Mouse (Mus musculus) erythroid progenitor cell, adult 5-6 weeks (primary cell): Measurements from ENCODE around the gene Slc34a3. TPM values are rescaled to one million over a fixed set of nuclear protein-coding genes. Genes with fewer than 3 reads are reported as not detected.

Experiments
- ATAC-seq: replicated peaks from 2 replicates; pipeline ENCODE4 v1.8.0; 2016; ENCODE audit warnings: moderate number of reproducible peaks, mild to moderate bottlenecking, moderate TSS enrichment, inconsistent platforms; ENCODE audit not compliant: poor library complexity, low FRiP score, severe bottlenecking
- total RNA-seq, 2 experiments: library from RNA; stranded (forward) in 1 of 2; stranded (reverse) in 1 of 2; fragments of 150-400 nt in 1 of 2; fragments of 186-747, 209-891 nt in 1 of 2; gene quantifications; 2 replicates each; pipeline versions ENCODE4 v1.2.3 to v1.2.4; 2015 to 2017; ENCODE audit warnings: low replicate concordance in 2 of 2

Slc34a3 gene
- total RNA-seq, 2 experiments from 2014 or later: not detected

- no peak for ATAC-seq
Observed at GRCm38 (mm10) chr2:25228995-25229530, 5.1 kb downstream of the Slc34a3 start.

GRCm38 (mm10) chr2:25228431-25228889 is 5.7 kb downstream of the Slc34a3 start:
- peak; percentile 53 for ATAC-seq

DNA sequence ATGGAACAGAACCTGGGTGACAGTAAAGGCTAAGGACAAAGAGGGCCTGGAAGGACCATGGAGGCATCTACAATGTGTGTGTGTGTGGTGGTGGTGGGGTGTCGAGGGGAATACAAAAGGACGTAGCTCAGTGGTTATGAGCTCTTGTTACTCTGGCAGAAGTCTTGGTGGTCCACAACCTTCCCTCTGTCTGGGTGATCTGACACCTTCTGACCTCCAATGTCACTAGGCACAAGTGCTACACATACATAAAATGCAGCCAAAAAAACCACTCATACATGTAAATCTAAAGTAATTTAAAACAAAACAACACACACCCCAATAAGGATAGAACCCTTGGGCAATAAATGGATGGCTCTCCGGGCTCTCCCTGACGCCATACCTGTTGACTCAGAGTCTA is 6.8 kb downstream of the Slc34a3 start:
- no peak for ATAC-seq

DNA sequence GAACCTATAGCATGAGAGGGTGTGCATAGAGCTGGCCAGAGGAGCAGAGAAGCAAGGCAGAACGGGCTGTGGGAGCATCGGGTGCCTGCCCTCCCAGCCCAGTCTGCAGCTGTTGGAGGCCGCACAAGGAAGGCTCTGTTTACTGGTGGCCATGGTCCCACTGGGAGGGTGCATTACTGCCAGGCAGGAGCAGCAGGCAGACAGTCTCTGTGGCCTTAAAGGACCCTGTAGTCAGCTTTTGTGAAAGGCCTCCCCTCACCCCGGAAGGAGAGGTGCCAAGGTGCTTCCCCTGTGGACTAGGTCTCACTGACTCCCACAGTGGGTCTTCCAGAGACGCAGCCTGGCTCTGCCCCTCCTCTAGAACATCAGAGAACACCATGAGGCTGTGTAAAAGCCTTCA is 7.3 kb downstream of the Slc34a3 start:
- ATAC-seq: no peak

DNA sequence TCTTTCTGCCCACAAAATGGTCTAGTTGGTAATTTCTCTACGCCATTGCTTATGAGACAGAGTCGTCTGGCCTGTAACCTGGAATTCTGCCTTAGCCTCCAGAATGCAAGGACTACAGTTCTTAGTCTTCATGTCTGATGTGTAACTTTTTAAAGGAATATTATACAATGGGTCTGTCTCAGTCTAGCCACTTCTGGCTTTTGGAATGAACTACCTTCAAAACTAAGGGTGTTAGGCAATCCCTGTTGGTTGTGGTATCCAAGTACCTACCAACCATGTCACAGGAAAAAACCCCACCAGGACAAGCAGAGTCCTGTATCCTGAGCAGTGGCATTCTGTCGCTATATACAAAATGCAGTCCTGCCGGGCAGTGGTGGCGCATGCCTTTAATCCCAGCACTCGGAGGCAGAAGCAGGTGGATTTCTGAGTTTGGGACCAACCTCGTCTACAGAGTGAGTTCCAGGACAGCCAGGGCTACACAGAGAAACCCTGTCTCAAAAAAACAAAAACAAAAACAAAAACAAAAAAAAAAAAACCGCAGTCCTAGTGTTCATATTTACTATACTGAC is 8.3 kb downstream of the Slc34a3 start:
- no peak for ATAC-seq

- peak; percentile 74 for ATAC-seq
Observed at GRCm38 (mm10) chr2:25224766-25225752, 9.1 kb downstream of the Slc34a3 start.

GRCm38 (mm10) chr2:25224492-25224765 is 9.7 kb downstream of the Slc34a3 start, which contains the start of gene Tubb4b:
TSS of gene Tubb4b (minus strand) at chr2:25224702.
- ATAC-seq: no peak

- ATAC-seq: peak; percentile 65
Observed at GRCm38 (mm10) chr2:25223681-25224491, 10.3 kb downstream of the Slc34a3 start.

DNA sequence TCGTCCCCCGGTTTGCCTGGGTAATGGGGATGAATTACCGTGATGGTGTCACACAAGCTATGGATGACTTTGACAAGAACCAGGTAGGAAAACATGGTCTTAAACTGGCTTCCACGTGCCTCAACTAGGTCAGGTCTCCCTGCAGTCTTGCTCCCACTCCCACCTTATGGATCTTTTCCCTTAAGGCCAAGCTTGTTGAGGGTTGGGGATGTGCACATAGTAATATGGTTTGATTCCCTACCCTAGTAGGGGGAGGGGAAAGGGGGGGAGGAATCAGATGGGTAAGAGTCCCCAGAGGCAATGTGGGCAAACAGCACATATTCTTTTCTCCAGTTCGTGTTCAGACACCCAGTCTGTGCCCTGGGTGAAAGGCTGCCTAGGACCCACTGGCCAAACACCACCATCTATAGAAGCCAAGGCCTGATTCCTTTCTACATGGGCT is 12.8 kb downstream of the Slc34a3 start:
- no peak for ATAC-seq

- no peak for ATAC-seq
Observed at GRCm38 (mm10) chr2:25218445-25218844, 15.7 kb downstream of the Slc34a3 start, which contains the start of gene Fam166a. TSS of gene Fam166a (plus strand) at chr2:25218745.

- ATAC-seq: no peak
Observed at GRCm38 (mm10) chr2:25217666-25218065, 16.5 kb downstream of the Slc34a3 start.

GRCm38 (mm10) chr2:25214444-25214843 is 19.7 kb downstream of the Slc34a3 start, which contains the start of gene Stpg3:
TSS of gene Stpg3 (minus strand) at chr2:25214637.
- ATAC-seq: no peak

DNA sequence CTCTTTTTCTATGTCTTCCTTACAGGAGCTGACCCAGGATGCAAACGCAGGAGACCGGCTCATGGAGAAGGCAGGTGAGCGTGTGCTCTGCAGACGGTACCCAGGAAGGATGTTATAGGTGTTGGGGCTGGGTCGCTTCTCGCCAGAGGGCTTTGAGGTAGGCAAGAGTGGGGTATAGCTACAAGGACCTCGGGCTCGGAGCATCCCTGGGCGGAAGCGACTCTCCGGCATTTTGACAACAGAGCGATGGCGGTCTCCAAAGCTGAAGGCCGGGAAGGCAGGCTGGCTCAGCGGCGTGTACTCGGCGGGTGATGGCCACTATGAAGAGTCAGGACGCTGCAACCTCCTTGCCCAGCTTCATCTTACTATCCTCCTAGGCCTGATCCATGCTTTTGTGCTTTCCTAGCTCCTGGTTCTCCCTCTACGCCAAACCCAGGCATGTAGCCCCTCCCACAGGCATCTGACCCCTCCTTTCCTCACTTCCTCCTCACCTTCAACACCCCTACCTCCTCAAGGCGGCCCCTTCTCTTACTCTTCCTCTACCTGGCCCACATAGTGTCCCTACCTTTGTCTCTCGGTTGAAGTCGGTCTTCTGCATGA is 20.8 kb downstream of the Slc34a3 start:
- no peak for ATAC-seq

DNA sequence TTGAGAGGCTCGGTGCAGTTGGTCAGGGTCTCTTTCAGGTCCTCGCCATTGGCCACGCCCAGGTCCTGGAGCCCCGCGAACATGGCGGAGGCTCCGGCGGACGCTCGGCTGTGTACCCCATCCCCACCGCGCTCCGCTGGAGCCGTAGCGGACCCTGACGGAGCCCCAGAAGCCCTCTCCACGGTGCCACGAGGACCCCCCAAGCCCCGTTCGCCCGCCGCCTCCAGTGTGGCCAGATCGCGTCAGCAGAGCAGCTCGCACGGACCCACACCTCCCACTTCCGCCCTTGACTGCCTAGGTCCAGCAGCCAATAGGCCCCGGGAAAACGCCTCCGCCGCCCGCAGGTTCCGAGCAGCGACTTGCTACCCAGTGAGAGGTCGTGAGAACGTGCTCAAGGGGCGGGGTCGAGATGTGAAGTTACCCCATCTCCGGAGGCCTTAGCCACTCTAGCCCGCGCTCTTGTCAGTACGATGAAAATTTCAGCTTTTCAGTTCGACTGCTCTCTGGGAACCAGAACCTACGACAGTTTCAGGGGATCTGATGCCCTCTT is 23.0 kb downstream of the Slc34a3 start, which contains the start of gene Nelfb:
Gene Nelfb, minus strand, starts transcription at position 369 of the 550 bp plus-strand sequence.
- peak; percentile 92 for ATAC-seq

GRCm38 (mm10) chr2:25210686-25211085 is 23.5 kb downstream of the Slc34a3 start:
- ATAC-seq: peak; percentile 53

GRCm38 (mm10) chr2:25207593-25207992 is 26.6 kb downstream of the Slc34a3 start:
- no peak for ATAC-seq

DNA sequence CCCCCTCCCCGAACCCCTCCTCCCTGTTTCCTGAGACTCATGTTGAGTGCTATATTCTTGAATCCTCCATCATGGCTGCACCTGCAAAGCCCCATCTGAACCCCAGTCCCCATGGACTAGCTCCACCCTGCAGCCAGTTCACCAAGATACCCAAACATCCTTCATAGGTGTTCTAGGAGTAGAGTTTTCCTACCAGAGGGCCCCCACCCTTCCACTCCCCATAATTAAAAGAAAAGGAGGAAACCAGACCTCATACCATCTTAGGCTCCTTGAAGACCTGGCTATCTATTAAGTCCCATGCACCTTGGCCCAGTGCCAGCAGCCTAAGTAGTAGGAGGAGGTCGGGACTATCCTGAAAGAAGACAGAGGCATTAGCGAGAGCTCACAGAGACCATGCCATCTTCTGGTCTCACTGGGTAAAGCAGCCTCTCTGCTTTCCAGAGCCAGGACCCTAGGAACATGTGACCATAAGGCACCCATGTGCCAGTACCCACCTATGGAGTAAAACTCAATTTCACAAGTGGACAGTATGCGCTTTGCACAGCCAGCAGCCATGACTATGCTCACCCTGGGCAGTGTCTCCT is 30.4 kb downstream of the Slc34a3 start:
- peak; percentile 53 for ATAC-seq

GRCm38 (mm10) chr2:25200631-25201030 is 33.5 kb downstream of the Slc34a3 start:
- ATAC-seq: no peak

GRCm38 (mm10) chr2:25197946-25198345 is 36.2 kb downstream of the Slc34a3 start:
- ATAC-seq: no peak
